Mouse (Mus musculus) lung, embryonic 15.5 days (tissue): ENCODE data around the gene Nhlrc3. TPM values are rescaled to one million over a fixed set of nuclear protein-coding genes. Genes with fewer than 3 reads are reported as not detected.

Source experiments
- ATAC-seq: fragments of 200-750 bp; cut with Nextera tagmentation; 2 replicates; pipeline ENCODE4 v1.8.0; 2017; ENCODE audit warnings: moderate number of reproducible peaks, borderline replicate concordance; ENCODE audit not compliant: low FRiP score, low TSS enrichment; ENCODE audit errors: extremely low read depth
- H3K27ac ChIP-seq: fragments of 300-500 bp; sonication (generic); 2 replicates; pipeline ENCODE4 v1.5.1; 2015; ENCODE audit warnings: moderate library complexity, mild to moderate bottlenecking, inconsistent platforms
- H3K27me3 ChIP-seq: fragments of 300-500 bp; sonication (generic); 2 replicates; pipeline ENCODE4 v1.6.1; 2015; ENCODE audit warnings: inconsistent platforms
- H3K36me3 ChIP-seq: fragments of 300-500 bp; sonication (generic); 2 replicates; pipeline ENCODE4 v1.6.1; 2015; ENCODE audit warnings: inconsistent platforms
- H3K4me1 ChIP-seq: fragments of 300-500 bp; sonication (generic); 2 replicates; pipeline ENCODE4 v1.6.1; 2015; ENCODE audit warnings: inconsistent platforms
- H3K4me2 ChIP-seq: fragments of 300-500 bp; sonication (generic); 2 replicates; pipeline ENCODE4 v1.6.1; 2015; ENCODE audit warnings: inconsistent platforms, mild to moderate bottlenecking, moderate library complexity
- H3K4me3 ChIP-seq: fragments of 300-500 bp; sonication (generic); 2 replicates; pipeline ENCODE4 v1.5.1; 2015; ENCODE audit warnings: mild to moderate bottlenecking, inconsistent platforms
- H3K9ac ChIP-seq: fragments of 300-500 bp; sonication (generic); 2 replicates; pipeline ENCODE4 v1.6.1; 2015; ENCODE audit warnings: inconsistent platforms
- H3K9me3 ChIP-seq: fragments of 300-500 bp; sonication (generic); 2 replicates; pipeline ENCODE4 v1.6.1; 2016; ENCODE audit warnings: inconsistent platforms
- WGBS: fragments of 180-500 bp; shearing (Covaris S2); methylation state at CpG from one replicate; pipeline ENCODE4 v1.1.7; 2015; 5-methylcytosine and 5-hydroxymethylcytosine counted together
- polyA plus RNA-seq: library from polyadenylated mRNA; unstranded; fragments of >200 nt; fragmentation: Nextera tagmentation; extraction: Ambion mirVana; gene quantifications from 2 replicates; pipeline ENCODE4 v1.2.1, GENCODE M21; 2015

Gene Nhlrc3
- polyA plus RNA-seq, 1 experiment from 2014 or later: 8.0 TPM

DNA sequence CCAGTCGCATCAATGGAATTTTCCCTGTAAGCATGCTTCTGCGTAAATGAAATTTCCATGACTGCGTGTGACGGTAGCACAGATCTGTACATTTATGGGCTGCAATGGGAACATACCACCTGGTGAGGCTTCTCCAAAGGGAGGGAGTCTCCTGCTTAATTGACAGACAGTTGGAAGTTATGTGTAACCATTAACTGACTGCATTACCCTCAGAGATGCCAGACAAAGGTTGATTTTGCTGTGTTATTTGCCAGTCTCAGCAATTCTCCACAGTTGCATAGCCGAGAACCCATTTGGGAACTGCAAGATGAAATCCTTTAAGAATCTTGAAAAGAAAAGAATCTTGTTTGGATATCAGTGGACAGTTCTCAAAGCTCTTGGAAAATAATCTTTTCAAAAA is 8.9 kb upstream of the Nhlrc3 start:
- no peak overlapping the region for H3K27ac ChIP-seq
- no peaks in the 10 kb centered on the region for H3K27me3 ChIP-seq
- 96% methylated on average over 5 of the region's 5 CpGs for WGBS
- H3K4me3 ChIP-seq: no peak overlapping the region
- no peaks in the 10 kb centered on the region for H3K9me3 ChIP-seq
- H3K9ac ChIP-seq: no peak overlapping the region
- peaks cover 70% of the 10 kb centered on the region for H3K36me3 ChIP-seq
- 0 out of 2 replicates have a peak, but pooled peaks cover 5% of the 10 kb centered on the region for H3K4me1 ChIP-seq
- no peak overlapping the region for H3K4me2 ChIP-seq
- no peak for ATAC-seq

DNA sequence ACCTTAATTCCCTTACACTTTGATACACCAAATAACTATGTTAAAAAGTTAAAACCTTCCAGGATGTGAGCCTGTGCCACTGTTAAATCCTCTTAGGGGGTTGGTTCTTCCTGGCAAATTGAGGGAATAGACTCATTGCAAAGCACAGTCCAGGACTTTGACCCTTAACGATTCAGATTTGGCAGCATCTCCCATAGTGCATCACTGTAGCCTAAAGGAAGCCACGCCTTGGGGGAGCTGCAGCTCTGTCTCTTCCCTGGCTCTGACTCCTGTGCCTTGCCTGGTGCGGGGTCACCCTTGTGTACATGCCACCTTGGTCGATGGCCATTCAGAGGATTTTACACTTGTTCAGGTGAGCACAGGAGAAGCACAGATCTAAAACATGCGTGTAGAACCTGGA is 6.5 kb upstream of the Nhlrc3 start:
- H3K4me2 ChIP-seq: no peak overlapping the region
- peaks cover 26% of the 10 kb centered on the region for H3K4me1 ChIP-seq
- peaks cover 50% of the 10 kb centered on the region for H3K36me3 ChIP-seq
- ATAC-seq: no peak
- H3K27me3 ChIP-seq: no peaks in the 10 kb centered on the region
- no peak overlapping the region for H3K9ac ChIP-seq
- no peaks in the 10 kb centered on the region for H3K9me3 ChIP-seq
- 89% methylated on average over 5 of the region's 5 CpGs for WGBS
- no peak overlapping the region for H3K4me3 ChIP-seq
- H3K27ac ChIP-seq: no peak overlapping the region

- WGBS: 52% methylated on average over 5 of the region's 5 CpGs
- no peak for ATAC-seq
Measured at GRCm38 (mm10) chr3:53467356-53467755, 4.2 kb upstream of the Nhlrc3 start.

GRCm38 (mm10) chr3:53466481-53466880 is 3.3 kb upstream of the Nhlrc3 start:
- no peaks in the 10 kb centered on the region for H3K9me3 ChIP-seq
- H3K27me3 ChIP-seq: no peaks in the 10 kb centered on the region
- peaks cover 35% of the 10 kb centered on the region for H3K4me1 ChIP-seq
- H3K27ac ChIP-seq: no peak overlapping the region
- no peak overlapping the region for H3K4me3 ChIP-seq
- no peak overlapping the region; the same call in 1 of the 2 replicates for H3K4me2 ChIP-seq
- no peak overlapping the region for H3K9ac ChIP-seq
- H3K36me3 ChIP-seq: peaks cover 18% of the 10 kb centered on the region
- ATAC-seq: no peak
- 71% methylated on average over 9 of the region's 9 CpGs for WGBS

More at GRCm38 (mm10) chr3:53467356-53467755, 4.2 kb upstream of the Nhlrc3 start:
- Histone ChIP-seq H3K4me2 (no peak overlapping the region), H3K27ac (no peak overlapping the region), H3K9ac (no peak overlapping the region), H3K36me3 (peaks cover 27% of the 10 kb centered on the region), H3K4me3 (no peak overlapping the region), H3K9me3 (no peaks in the 10 kb centered on the region), H3K27me3 (no peaks in the 10 kb centered on the region), H3K4me1 (peaks cover 31% of the 10 kb centered on the region)

DNA sequence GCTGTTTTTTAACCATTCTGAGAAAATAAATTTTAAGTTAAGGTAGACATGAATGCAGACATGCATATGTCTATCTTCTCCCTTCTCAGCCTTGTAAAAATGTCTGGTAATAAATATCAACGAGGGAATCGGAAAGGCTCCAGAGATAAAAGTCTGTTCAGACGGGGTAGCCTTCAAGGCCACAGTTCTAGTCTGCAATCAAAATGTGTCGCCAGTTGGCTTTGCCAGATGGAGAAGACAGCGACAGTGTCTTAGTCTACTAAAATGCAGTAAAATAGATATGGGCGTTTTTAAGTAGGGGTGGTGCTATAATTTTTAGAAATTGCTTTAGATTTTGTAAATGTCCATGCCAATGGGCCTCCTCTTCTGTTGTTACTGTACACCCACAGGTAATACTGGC is 2.2 kb upstream of the Nhlrc3 start:
- no peak overlapping the region for H3K9ac ChIP-seq

GRCm38 (mm10) chr3:53464146-53464698 is 1.1 kb upstream of the Nhlrc3 start:
- Histone ChIP-seq H3K27me3 (no peaks in the 10 kb centered on the region), H3K27ac (peak overlapping the region; percentile 88), H3K4me2 (peak overlapping the region; percentile 58), H3K4me1 (peaks cover 42% of the 10 kb centered on the region), H3K9me3 (no peaks in the 10 kb centered on the region), H3K36me3 (peaks cover 15% of the 10 kb centered on the region; the same call in 1 of the 2 replicates), H3K4me3 (peak overlapping the region; percentile 97), H3K9ac (peak overlapping the region; percentile 94)
- under 1% methylated on average over 20 of the region's 20 CpGs for WGBS
- ATAC-seq: no peak

More for the DNA sequence above, 2.2 kb upstream of the Nhlrc3 start:
- peaks cover 40% of the 10 kb centered on the region for H3K4me1 ChIP-seq
- no peak overlapping the region for H3K27ac ChIP-seq
- peak overlapping the region; percentile 58 for H3K4me2 ChIP-seq
- WGBS: 31% methylated on average over 6 of the region's 6 CpGs
- no peaks in the 10 kb centered on the region for H3K9me3 ChIP-seq
- peaks cover 14% of the 10 kb centered on the region for H3K36me3 ChIP-seq
- no peak for ATAC-seq
- H3K27me3 ChIP-seq: no peaks in the 10 kb centered on the region
- H3K4me3 ChIP-seq: peak overlapping the region; percentile 97

- Histone ChIP-seq H3K9ac (peak overlapping the region; percentile 94), H3K4me3 (peak overlapping the region; percentile 97), H3K4me1 (peaks cover 41% of the 10 kb centered on the region), H3K36me3 (peaks cover 15% of the 10 kb centered on the region; the same call in 1 of the 2 replicates), H3K9me3 (no peaks in the 10 kb centered on the region), H3K4me2 (peak overlapping the region; percentile 58), H3K27ac (peak overlapping the region; percentile 88), H3K27me3 (no peaks in the 10 kb centered on the region)
- ATAC-seq: peak; percentile 40; the same call in 1 of the 2 replicates
- WGBS: under 1% methylated on average over 35 of the region's 35 CpGs
Measured at GRCm38 (mm10) chr3:53463765-53464114, 608 bp upstream of the Nhlrc3 start.

DNA sequence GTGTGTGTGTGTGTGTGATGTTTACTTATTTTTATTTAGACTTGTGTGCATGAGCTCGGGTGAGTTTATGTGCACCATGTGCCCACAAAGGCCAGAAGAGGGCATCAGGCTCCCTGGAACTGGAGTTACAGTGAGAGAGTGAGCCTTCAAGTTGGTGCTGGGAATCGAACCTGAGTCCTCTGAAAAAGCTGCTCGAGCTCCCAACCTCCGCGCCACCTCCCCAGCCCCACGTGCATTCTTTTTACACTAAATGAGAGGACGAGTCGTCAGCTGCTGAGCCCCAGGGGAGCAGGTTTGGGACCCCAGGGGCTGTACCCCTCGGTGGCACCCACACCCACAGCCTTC is 459 bp downstream of the Nhlrc3 start:
- Histone ChIP-seq H3K4me3 (peak overlapping the region; percentile 97), H3K27ac (peak overlapping the region; percentile 84), H3K4me2 (peak overlapping the region; percentile 76), H3K36me3 (peaks cover 23% of the 10 kb centered on the region; the same call in 1 of the 2 replicates), H3K4me1 (peaks cover 37% of the 10 kb centered on the region), H3K27me3 (no peaks in the 10 kb centered on the region), H3K9ac (peak overlapping the region; percentile 73), H3K9me3 (no peaks in the 10 kb centered on the region)
- WGBS: 5% methylated on average over 9 of the region's 9 CpGs
- 0 out of 2 replicates have a peak, but pooled peaks have one; percentile 39 for ATAC-seq

- ATAC-seq: no peak
- H3K9me3 ChIP-seq: no peaks in the 10 kb centered on the region
- H3K36me3 ChIP-seq: peaks cover 41% of the 10 kb centered on the region
- peaks cover 20% of the 10 kb centered on the region; the same call in 1 of the 2 replicates for H3K4me1 ChIP-seq
- H3K27me3 ChIP-seq: no peaks in the 10 kb centered on the region
- H3K4me3 ChIP-seq: no peak overlapping the region
- H3K27ac ChIP-seq: no peak overlapping the region
- H3K9ac ChIP-seq: no peak overlapping the region
- 59% methylated on average over 9 of the region's 9 CpGs for WGBS
- no peak overlapping the region for H3K4me2 ChIP-seq
Measured at GRCm38 (mm10) chr3:53460106-53460505, 3.0 kb downstream of the Nhlrc3 start.

GRCm38 (mm10) chr3:53457750-53458149 is 5.4 kb downstream of the Nhlrc3 start:
- WGBS: 74% methylated on average over 5 of the region's 5 CpGs
- no peak overlapping the region for H3K4me2 ChIP-seq
- no peak overlapping the region for H3K9ac ChIP-seq
- H3K36me3 ChIP-seq: peaks cover 56% of the 10 kb centered on the region
- H3K27me3 ChIP-seq: no peaks in the 10 kb centered on the region
- ATAC-seq: no peak
- no peak overlapping the region for H3K27ac ChIP-seq
- H3K4me3 ChIP-seq: no peak overlapping the region
- H3K9me3 ChIP-seq: no peaks in the 10 kb centered on the region
- H3K4me1 ChIP-seq: peaks cover 15% of the 10 kb centered on the region; the same call in 1 of the 2 replicates

GRCm38 (mm10) chr3:53454984-53455383 is 8.1 kb downstream of the Nhlrc3 start:
- 59% methylated on average over 7 of the region's 7 CpGs for WGBS

DNA sequence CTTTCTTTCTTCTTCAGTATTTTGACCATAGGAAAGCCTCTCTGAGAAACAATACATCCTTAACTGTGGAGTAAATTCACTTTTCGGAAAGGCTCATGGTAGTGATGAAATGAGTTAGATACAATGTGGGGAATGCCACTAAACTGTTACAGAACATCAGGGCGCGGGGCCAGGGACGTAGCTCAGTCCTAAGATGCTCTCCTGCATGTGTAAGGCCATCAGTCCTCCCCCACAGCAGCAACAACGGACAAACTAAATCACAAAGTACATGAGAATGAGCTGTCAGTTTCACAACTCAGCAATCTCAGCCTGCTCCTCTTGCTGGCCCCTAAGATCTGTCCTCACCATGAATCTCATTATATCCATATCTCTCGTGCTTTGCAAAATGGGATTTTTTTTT is 8.6 kb downstream of the Nhlrc3 start:
- ATAC-seq: no peak
- H3K36me3 ChIP-seq: peaks cover 73% of the 10 kb centered on the region

More at GRCm38 (mm10) chr3:53454984-53455383, 8.1 kb downstream of the Nhlrc3 start:
- Histone ChIP-seq H3K36me3 (peaks cover 76% of the 10 kb centered on the region), H3K27ac (no peak overlapping the region), H3K4me1 (no peaks in the 10 kb centered on the region), H3K27me3 (no peaks in the 10 kb centered on the region), H3K4me2 (no peak overlapping the region), H3K9ac (no peak overlapping the region), H3K9me3 (no peaks in the 10 kb centered on the region), H3K4me3 (no peak overlapping the region)
- ATAC-seq: no peak

More for the DNA sequence above, 8.6 kb downstream of the Nhlrc3 start:
- no peaks in the 10 kb centered on the region for H3K9me3 ChIP-seq
- H3K4me3 ChIP-seq: no peak overlapping the region
- no peak overlapping the region for H3K27ac ChIP-seq
- H3K9ac ChIP-seq: no peak overlapping the region
- H3K4me1 ChIP-seq: no peaks in the 10 kb centered on the region
- WGBS: 90% methylated on average over 6 of the region's 6 CpGs
- no peaks in the 10 kb centered on the region for H3K27me3 ChIP-seq
- H3K4me2 ChIP-seq: no peak overlapping the region
